Mouse (Mus musculus) CH12.LX (cell line): Measurements from ENCODE around the gene Pmm2.

Experiments used
- CTCF ChIP-seq, 2 experiments: IDR thresholded peaks in 1 of 2; conservative IDR thresholded peaks in 1 of 2; 2 replicates each; pipeline ENCODE4 v1.5.1; 2011 to 2012; ENCODE audit warnings: low read depth in 2 of 2, low read length in 2 of 2, improper control_type of control experiment in 1 of 2, inconsistent platforms in 1 of 2, mild to moderate bottlenecking in 1 of 2, moderate library complexity in 1 of 2
- EP300 ChIP-seq: IDR thresholded peaks from 2 replicates; pipeline ENCODE4 v1.6.1; 2011; ENCODE audit warnings: low read length, improper control_type of control experiment
- GABPA ChIP-seq: IDR thresholded peaks from 2 replicates; pipeline ENCODE4 v1.6.1; 2012; ENCODE audit warnings: low read depth, low read length, improper control_type of control experiment, inconsistent platforms; ENCODE audit not compliant: insufficient replicate concordance
- KAT2A ChIP-seq: IDR thresholded peaks from 2 replicates; pipeline ENCODE4 v1.6.1; 2012; ENCODE audit warnings: low read length, improper control_type of control experiment, inconsistent platforms; ENCODE audit not compliant: insufficient replicate concordance
- MAX ChIP-seq: IDR thresholded peaks from 2 replicates; pipeline ENCODE4 v1.6.1; 2011; ENCODE audit warnings: low read length, improper control_type of control experiment
- POLR2A ChIP-seq: IDR thresholded peaks from 2 replicates; pipeline ENCODE4 v1.6.1; 2011; ENCODE audit warnings: low read depth, mild to moderate bottlenecking, improper control_type of control experiment, low read length
- ZMIZ1 ChIP-seq: IDR thresholded peaks from 2 replicates; pipeline ENCODE4 v1.6.1; 2012; ENCODE audit warnings: low read depth, mild to moderate bottlenecking, inconsistent platforms, low read length, improper control_type of control experiment

- TF ChIP-seq CTCF (conservative IDR thresholded peaks at IDR 0.05 in 1 of 2, IDR thresholded peaks at IDR 0.05 in 1 of 2; ENCODE audit: low read depth in 2 of 2, low read length in 2 of 2) (no peak), MAX (no peak), GABPA (no peak), POLR2A (no peak), EP300 (no peak), ZMIZ1 (no peak), KAT2A (no peak)
These were observed 27.9 kb downstream of the Pmm2 start for GRCm38 (mm10) chr16:8665367-8665766.
